Mouse (Mus musculus): ENCODE measurements around the gene Depdc5.
"Not testable (repeated sequence)": the region's sequence is repeated elsewhere in the genome, so short reads cannot be mapped to it uniquely, and the experiment has no call there.

The Depdc5 gene

GRCm38 (mm10) chr5:33034100-33034499, 170.6 kb downstream of the Depdc5 start:
- no peak for DNase-seq

DNA sequence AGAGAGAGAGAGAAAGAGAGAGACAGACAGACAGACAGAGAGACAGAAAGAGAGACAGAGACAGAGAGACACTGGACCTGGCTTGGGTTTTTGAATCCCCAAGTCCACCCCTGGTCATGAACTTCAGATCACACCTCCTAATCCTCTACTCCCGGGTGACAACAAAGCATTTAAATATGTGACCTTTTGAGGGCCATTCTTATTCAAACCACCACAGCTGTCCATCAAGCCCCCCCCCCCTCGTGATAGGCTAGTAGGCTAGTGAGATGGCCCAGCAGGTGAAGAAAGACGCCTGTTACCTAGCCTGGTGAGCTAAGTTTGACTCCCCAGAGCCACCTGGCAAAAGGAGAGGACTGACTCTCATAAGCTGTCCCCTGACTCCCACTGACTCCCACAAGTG, 171.4 kb downstream of the Depdc5 start:
- DNase-seq = no peak

DNA sequence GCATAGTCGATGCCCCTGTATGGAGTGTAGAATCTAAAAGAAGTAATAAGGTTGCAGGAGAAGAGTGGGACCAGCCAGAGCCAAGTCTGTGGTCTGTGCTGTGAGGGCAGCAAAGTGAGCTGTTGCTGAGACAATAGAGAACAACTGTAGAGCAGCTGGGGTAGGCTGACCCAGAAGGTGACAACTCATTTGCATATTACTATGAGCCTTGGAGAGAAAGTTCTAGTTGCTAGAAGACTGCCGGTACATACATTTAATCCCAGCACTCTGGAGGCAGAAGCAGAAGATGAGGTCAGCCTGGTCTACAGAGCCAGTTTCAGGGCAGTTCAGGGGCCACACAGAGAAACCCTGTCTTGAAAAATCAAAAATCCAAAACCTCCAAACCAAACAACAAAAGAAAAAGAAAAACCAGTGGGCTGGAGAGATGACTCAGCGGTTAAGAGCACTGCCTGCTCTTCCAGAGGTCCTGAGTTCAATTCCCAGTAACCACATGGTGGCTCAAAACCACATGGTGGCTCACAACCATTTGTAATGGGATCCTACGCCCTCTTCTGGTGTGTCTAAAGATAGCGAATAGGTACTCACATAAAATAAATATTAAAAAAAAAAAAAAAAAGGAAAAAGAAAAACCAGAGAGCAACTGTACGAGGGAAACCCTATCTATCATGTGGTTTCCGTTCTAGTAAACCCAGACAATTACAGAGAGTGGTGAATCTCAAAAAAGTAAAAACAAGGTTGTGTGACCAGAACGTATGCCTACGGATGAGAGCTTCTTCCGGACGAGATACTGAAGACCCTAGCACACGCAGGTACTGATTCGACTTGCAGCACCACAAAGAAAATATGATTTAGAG, 175.4 kb downstream of the Depdc5 start:
- no peak for DNase-seq

GRCm38 (mm10) chr5:33039510-33039911, 176.0 kb downstream of the Depdc5 start:
- DNase-seq = no peak

- DNase-seq = not testable (repeated sequence)
These were observed 177.2 kb downstream of the Depdc5 start for GRCm38 (mm10) chr5:33040735-33041134.

GRCm38 (mm10) chr5:33043397-33043796, 179.9 kb downstream of the Depdc5 start:
- DNase-seq = no peak

Measured in layer of hippocampus, adult 9-11 months (tissue).